Comparison of ENCODE assay signal across 9 mouse cellular contexts in the genomic region with DNA sequence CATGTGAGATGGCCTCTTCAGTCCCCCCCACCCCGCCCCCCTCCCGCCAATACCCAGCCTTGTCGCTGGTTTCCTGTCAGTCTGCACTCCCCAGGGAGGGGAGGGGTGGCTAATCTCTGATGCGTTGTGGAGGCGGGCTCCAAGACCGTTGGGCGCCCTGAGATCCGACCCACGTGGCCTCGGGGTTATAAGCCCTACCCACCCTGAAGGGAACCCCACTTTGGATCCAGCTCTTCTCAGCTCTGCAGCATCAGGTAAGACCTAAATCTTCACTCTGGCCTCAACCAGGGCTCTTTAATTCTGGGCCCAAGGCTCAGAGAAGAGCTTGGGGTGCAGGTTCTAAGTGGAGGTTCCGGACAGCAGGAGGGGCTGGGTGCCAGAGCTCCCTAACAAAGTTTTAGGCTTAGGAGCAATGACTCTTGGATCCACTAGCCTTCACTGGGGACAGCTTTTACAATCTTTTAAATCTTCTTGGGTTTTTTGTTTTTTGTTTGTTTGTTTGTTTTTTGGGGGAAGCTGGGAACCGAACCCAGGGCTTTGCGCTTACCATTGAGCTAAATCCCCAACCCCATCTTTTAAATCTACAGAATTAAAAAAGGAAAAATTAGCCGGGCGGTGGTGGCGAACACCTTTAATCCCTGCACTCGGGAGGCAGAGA. TPM values are rescaled to one million over a fixed set of nuclear protein-coding genes. Genes with fewer than 3 reads are reported as not detected.
DNase-seq lines count a peak whose midpoint lies in the region; ATAC-seq and TF ChIP-seq lines count a peak whose summit lies in the region.
"Had no signal": no experiment of that assay in that cellular context is flagged by ENCODE, and none has a peak within 500 bp of the region (broad histone marks: within the 10 kb centered on the region; RNA-seq: fewer than 3 reads in every experiment).

No protein-coding gene starts in this region.

- TF ChIP-seq CTCF in midbrain, postnatal 0 days (IDR thresholded peaks at IDR 0.05): no peak

- peak; percentile 70 for DNase-seq in midbrain, embryonic 11.5 days (ENCODE audit: low spot score, missing footprints)
- DNase-seq in midbrain, embryonic 14.5 days: no peak
- peak; percentile 49 to 52 for DNase-seq in heart, postnatal 14 days
- DNase-seq in lung, postnatal 36 days: peak; percentile 91
- peak; percentile 99 for DNase-seq in thymus, postnatal 14 days
- no peak for DNase-seq in hindbrain, embryonic 11.5 days (ENCODE audit: low spot score)
- no peak for DNase-seq in midbrain, postnatal 0 days (ENCODE audit: low spot score)

- H3K36me3 ChIP-seq in midbrain, embryonic 11.5 days (ENCODE audit: control insufficient read depth, insufficient read depth, low read length): no peaks in the 10 kb centered on the region
- no peaks in the 10 kb centered on the region for H3K36me3 ChIP-seq in midbrain, embryonic 14.5 days (ENCODE audit: control insufficient read depth, insufficient read depth, low read length)
- no peaks in the 10 kb centered on the region for H3K36me3 ChIP-seq in hindbrain, embryonic 11.5 days (ENCODE audit: control insufficient read depth, insufficient read depth, low read length)
- H3K36me3 ChIP-seq in midbrain, postnatal 0 days (ENCODE audit: insufficient read depth, low read length): no peaks in the 10 kb centered on the region
- H3K36me3 ChIP-seq: embryonic facial prominence, embryonic 15.5 days had no signal

- H3K9ac ChIP-seq in midbrain, embryonic 11.5 days (ENCODE audit: low read length): no peak overlapping the region
- no peak overlapping the region for H3K9ac ChIP-seq in midbrain, embryonic 14.5 days (replicated peaks; ENCODE audit: low read length)
- no peak overlapping the region for H3K9ac ChIP-seq in hindbrain, embryonic 11.5 days (ENCODE audit: low read depth, low read length)
- H3K9ac ChIP-seq in midbrain, postnatal 0 days (replicated peaks; ENCODE audit: low read length, poor library complexity, severe bottlenecking): no peak overlapping the region
- H3K9ac ChIP-seq: embryonic facial prominence, embryonic 15.5 days had no signal

- no peaks in the 10 kb centered on the region for H3K9me3 ChIP-seq in midbrain, embryonic 11.5 days (ENCODE audit: control insufficient read depth, low read length)
- H3K9me3 ChIP-seq in midbrain, embryonic 14.5 days (ENCODE audit: control insufficient read depth, low read length): no peaks in the 10 kb centered on the region
- no peaks in the 10 kb centered on the region for H3K9me3 ChIP-seq in hindbrain, embryonic 11.5 days (ENCODE audit: control insufficient read depth, low read length)
- H3K9me3 ChIP-seq in midbrain, postnatal 0 days (ENCODE audit: low read length): no peaks in the 10 kb centered on the region
- H3K9me3 ChIP-seq: embryonic facial prominence, embryonic 15.5 days had no signal

- H3K4me2 ChIP-seq in midbrain, embryonic 11.5 days: no peak overlapping the region
- no peak overlapping the region for H3K4me2 ChIP-seq in midbrain, embryonic 14.5 days (ENCODE audit: low read length)
- no peak overlapping the region for H3K4me2 ChIP-seq in hindbrain, embryonic 11.5 days (replicated peaks; ENCODE audit: low read depth, low read length)
- no peak overlapping the region for H3K4me2 ChIP-seq in midbrain, postnatal 0 days (ENCODE audit: low read depth, low read length, poor library complexity, severe bottlenecking)
- H3K4me2 ChIP-seq: embryonic facial prominence, embryonic 15.5 days had no signal

- 87% methylated on average over 17 of the region's 17 CpGs for WGBS in midbrain, embryonic 11.5 days
- WGBS in midbrain, embryonic 14.5 days: 82% methylated on average over 17 of the region's 17 CpGs
- 73% methylated on average over 17 of the region's 17 CpGs for WGBS in hindbrain, embryonic 11.5 days
- WGBS in midbrain, postnatal 0 days: 81% methylated on average over 15 of the region's 17 CpGs

- no peak for ATAC-seq in midbrain, embryonic 11.5 days (ENCODE audit: low FRiP score)
- no peak for ATAC-seq in midbrain, embryonic 14.5 days (ENCODE audit: low FRiP score, low TSS enrichment)
- ATAC-seq in hindbrain, embryonic 11.5 days (ENCODE audit: low FRiP score): no peak
- ATAC-seq in midbrain, postnatal 0 days (ENCODE audit: low FRiP score): no peak

- H3K4me3 ChIP-seq in midbrain, embryonic 11.5 days (ENCODE audit: low read depth, low read length): no peak overlapping the region
- H3K4me3 ChIP-seq in midbrain, embryonic 14.5 days (replicated peaks; ENCODE audit: low read depth, low read length): no peak overlapping the region
- H3K4me3 ChIP-seq in brown adipose tissue, adult 24 weeks (ENCODE audit: insufficient read depth, low read depth, low read length): peak overlapping the region; percentile 41
- H3K4me3 ChIP-seq in hindbrain, embryonic 11.5 days (ENCODE audit: low read depth, low read length): no peak overlapping the region
- no peak overlapping the region for H3K4me3 ChIP-seq in midbrain, postnatal 0 days (ENCODE audit: low read depth, low read length)
- H3K4me3 ChIP-seq: embryonic facial prominence, embryonic 15.5 days had no signal

- intact Hi-C loops in heart, postnatal 14 days (cut with DNase I): no loop called here

- H3K27me3 ChIP-seq in midbrain, embryonic 11.5 days (ENCODE audit: control insufficient read depth, insufficient read depth, low read length): peaks cover 2% of the 10 kb centered on the region; the same call in 1 of the 2 replicates
- no peaks in the 10 kb centered on the region for H3K27me3 ChIP-seq in midbrain, embryonic 14.5 days (ENCODE audit: control insufficient read depth, insufficient read depth, low read length)
- peaks cover 2% of the 10 kb centered on the region for H3K27me3 ChIP-seq in hindbrain, embryonic 11.5 days (ENCODE audit: control insufficient read depth, insufficient read depth, low read length)
- H3K27me3 ChIP-seq in midbrain, postnatal 0 days (ENCODE audit: insufficient read depth, low read length): no peaks in the 10 kb centered on the region

- peaks cover 7% of the 10 kb centered on the region for H3K4me1 ChIP-seq in midbrain, embryonic 11.5 days (ENCODE audit: control insufficient read depth, insufficient read depth, low read length)
- peaks cover 8% of the 10 kb centered on the region; the same call in 1 of the 2 replicates for H3K4me1 ChIP-seq in midbrain, embryonic 14.5 days (ENCODE audit: control insufficient read depth, insufficient read depth, low read length)
- H3K4me1 ChIP-seq in brown adipose tissue, adult 24 weeks (ENCODE audit: control insufficient read depth, insufficient read depth, insufficient read length, low read length): no peaks in the 10 kb centered on the region
- H3K4me1 ChIP-seq in hindbrain, embryonic 11.5 days (replicated peaks; ENCODE audit: control insufficient read depth, insufficient read depth, low read length): no peaks in the 10 kb centered on the region
- no peaks in the 10 kb centered on the region for H3K4me1 ChIP-seq in midbrain, postnatal 0 days (ENCODE audit: insufficient read depth, low read length)

- H3K27ac ChIP-seq in midbrain, embryonic 11.5 days (ENCODE audit: low read depth, low read length): no peak overlapping the region
- H3K27ac ChIP-seq in midbrain, embryonic 14.5 days (replicated peaks; ENCODE audit: low read depth, low read length): no peak overlapping the region
- H3K27ac ChIP-seq in brown adipose tissue, adult 24 weeks (replicated peaks; ENCODE audit: low read depth, low read length): 0 out of 2 replicates have a peak overlapping the region, but pooled peaks have one; percentile 39
- no peak overlapping the region for H3K27ac ChIP-seq in hindbrain, embryonic 11.5 days (ENCODE audit: low read depth, low read length)
- H3K27ac ChIP-seq in midbrain, postnatal 0 days (ENCODE audit: low read depth, low read length): no peak overlapping the region
- H3K27ac ChIP-seq: embryonic facial prominence, embryonic 15.5 days had no signal

RNA-seq across cellular contexts. Expression of a gene that starts 4.9 kb away (rescaled TPM):
- 7.0 and 9.0 TPM in 2 replicates for polyA plus RNA-seq in midbrain, embryonic 11.5 days (2014; fragmentation: Nextera tagmentation; extraction: Ambion mirVana)
- polyA plus RNA-seq in midbrain, embryonic 14.5 days (2014; fragmentation: Nextera tagmentation; extraction: Ambion mirVana): 54.5 and 63.4 TPM in 2 replicates
- not detected in 2 replicates for polyA plus RNA-seq in brown adipose tissue, adult 24 weeks (2012; ENCODE audit: insufficient read depth, insufficient read length, missing spikeins)
- under 1 TPM; 0.17 to 0.19 TPM for total RNA-seq in heart, postnatal 14 days (2021)
- 6.4 and 10.0 TPM in 2 replicates for polyA plus RNA-seq in hindbrain, embryonic 11.5 days (2014; fragmentation: Nextera tagmentation; extraction: Ambion mirVana)
- total RNA-seq in midbrain, postnatal 0 days (2014; rRNA removed): 206 and 215 TPM in 2 replicates
- polyA plus RNA-seq in midbrain, postnatal 0 days (2015; fragmentation: Nextera tagmentation; extraction: Ambion mirVana): 47.3 and 57.8 TPM in 2 replicates

RNA-seq across cellular contexts. Expression of a gene that starts 18.1 kb away (rescaled TPM):
- polyA plus RNA-seq in midbrain, embryonic 11.5 days (2014; fragmentation: Nextera tagmentation; extraction: Ambion mirVana): 148 and 163 TPM in 2 replicates
- polyA plus RNA-seq in midbrain, embryonic 14.5 days (2014; fragmentation: Nextera tagmentation; extraction: Ambion mirVana): 150 and 163 TPM in 2 replicates
- 90.3 and 97.1 TPM in 2 replicates for polyA plus RNA-seq in brown adipose tissue, adult 24 weeks (2012; ENCODE audit: insufficient read depth, insufficient read length, missing spikeins)
- total RNA-seq in heart, postnatal 14 days (2021): 10 to 100 TPM; 47.8 to 51.1 TPM
- 162 and 169 TPM in 2 replicates for polyA plus RNA-seq in hindbrain, embryonic 11.5 days (2014; fragmentation: Nextera tagmentation; extraction: Ambion mirVana)
- total RNA-seq in midbrain, postnatal 0 days (2014; rRNA removed): 47.8 and 55.4 TPM in 2 replicates
- polyA plus RNA-seq in midbrain, postnatal 0 days (2015; fragmentation: Nextera tagmentation; extraction: Ambion mirVana): 122 and 128 TPM in 2 replicates

RNA-seq across cellular contexts. Expression of a gene that starts 37.9 kb away (rescaled TPM):
- polyA plus RNA-seq in midbrain, embryonic 11.5 days (2014; fragmentation: Nextera tagmentation; extraction: Ambion mirVana): 2.6 and 2.9 TPM in 2 replicates
- 0.47 TPM in 1 of 2 replicates, not detected in the other for polyA plus RNA-seq in midbrain, embryonic 14.5 days (2014; fragmentation: Nextera tagmentation; extraction: Ambion mirVana)
- polyA plus RNA-seq in brown adipose tissue, adult 24 weeks (2012; ENCODE audit: insufficient read depth, insufficient read length, missing spikeins): not detected in 2 replicates
- under 1 TPM in 1 of 2 experiments, not detected in 1; 0.61 TPM for total RNA-seq in heart, postnatal 14 days (2021)
- polyA plus RNA-seq in hindbrain, embryonic 11.5 days (2014; fragmentation: Nextera tagmentation; extraction: Ambion mirVana): 2.8 and 5.3 TPM in 2 replicates
- total RNA-seq in midbrain, postnatal 0 days (2014; rRNA removed): 0.19 TPM in 1 of 2 replicates, not detected in the other
- polyA plus RNA-seq in midbrain, postnatal 0 days (2015; fragmentation: Nextera tagmentation; extraction: Ambion mirVana): 0.20 TPM in 1 of 2 replicates, not detected in the other

Comparison
In these comparisons a context has a peak if more than half of its experiments do, and no peak if none do; other contexts are left out.
1. DNase-seq: peak in midbrain, embryonic 11.5 days (single experiment), heart, postnatal 14 days (2 of 2), lung, postnatal 36 days (single experiment) and thymus, postnatal 14 days (single experiment); none in midbrain, embryonic 14.5 days (single experiment), hindbrain, embryonic 11.5 days (single experiment) and midbrain, postnatal 0 days (single experiment).